Mouse (Mus musculus): ENCODE results near the gene 2310034G01Rik. TPM values are rescaled to one million over a fixed set of nuclear protein-coding genes. Genes with fewer than 3 reads are reported as not detected.

Gene 2310034G01Rik
- polyA plus RNA-seq, 1 experiment from 2014 or later: 1.0 TPM

GRCm38 (mm10) chr19:46369204-46369603, 19.1 kb upstream of the 2310034G01Rik start:
- no peak overlapping the region for H3K4me2 ChIP-seq
- H3K27ac ChIP-seq (ENCODE audit: low read depth, low read length): no peak overlapping the region
- H3K9me3 ChIP-seq (replicated peaks; ENCODE audit: control insufficient read depth, low read length): no peaks in the 10 kb centered on the region
- H3K9ac ChIP-seq (ENCODE audit: low read depth, low read length): no peak overlapping the region
- H3K36me3 ChIP-seq (ENCODE audit: control insufficient read depth, insufficient read depth, low read length): no peaks in the 10 kb centered on the region
- H3K4me3 ChIP-seq (ENCODE audit: low read depth, low read length): no peak overlapping the region
- H3K4me1 ChIP-seq (ENCODE audit: control insufficient read depth, insufficient read depth, low read length): no peaks in the 10 kb centered on the region
- ATAC-seq (replicated peaks; ENCODE audit: insufficient number of reproducible peaks, low FRiP score, low TSS enrichment): no peak
- WGBS (ENCODE audit: insufficient replicate concordance): 13% methylated on average over 4 of the region's 4 CpGs
- no peaks in the 10 kb centered on the region for H3K27me3 ChIP-seq (ENCODE audit: control insufficient read depth, insufficient read depth, low read length)

- ATAC-seq (replicated peaks; ENCODE audit: insufficient number of reproducible peaks, low FRiP score, low TSS enrichment): no peak
- WGBS (ENCODE audit: insufficient replicate concordance): 78% methylated on average over 23 of the region's 23 CpGs
- H3K9ac ChIP-seq (ENCODE audit: low read depth, low read length): no peak overlapping the region
Observed at GRCm38 (mm10) chr19:46367798-46368590, 17.9 kb upstream of the 2310034G01Rik start.

GRCm38 (mm10) chr19:46363294-46364009, 13.3 kb upstream of the 2310034G01Rik start:
- 74% methylated on average over 11 of the region's 11 CpGs for WGBS (ENCODE audit: insufficient replicate concordance)
- Histone ChIP-seq H3K36me3 (ENCODE audit: control insufficient read depth, insufficient read depth, low read length) (no peaks in the 10 kb centered on the region), H3K9me3 (replicated peaks; ENCODE audit: control insufficient read depth, low read length) (no peaks in the 10 kb centered on the region), H3K27ac (ENCODE audit: low read depth, low read length) (no peak overlapping the region), H3K27me3 (ENCODE audit: control insufficient read depth, insufficient read depth, low read length) (peaks cover 2% of the 10 kb centered on the region; the same call in 1 of the 2 replicates), H3K4me1 (ENCODE audit: control insufficient read depth, insufficient read depth, low read length) (no peaks in the 10 kb centered on the region), H3K4me3 (ENCODE audit: low read depth, low read length) (no peak overlapping the region), H3K9ac (ENCODE audit: low read depth, low read length) (no peak overlapping the region), H3K4me2 (no peak overlapping the region)
- no peak for ATAC-seq (replicated peaks; ENCODE audit: insufficient number of reproducible peaks, low FRiP score, low TSS enrichment)

More at GRCm38 (mm10) chr19:46367798-46368590, 17.9 kb upstream of the 2310034G01Rik start:
- Histone ChIP-seq H3K27me3 (ENCODE audit: control insufficient read depth, insufficient read depth, low read length) (no peaks in the 10 kb centered on the region), H3K4me3 (ENCODE audit: low read depth, low read length) (no peak overlapping the region), H3K4me1 (ENCODE audit: control insufficient read depth, insufficient read depth, low read length) (no peaks in the 10 kb centered on the region), H3K4me2 (no peak overlapping the region), H3K36me3 (ENCODE audit: control insufficient read depth, insufficient read depth, low read length) (no peaks in the 10 kb centered on the region), H3K27ac (ENCODE audit: low read depth, low read length) (no peak overlapping the region), H3K9me3 (replicated peaks; ENCODE audit: control insufficient read depth, low read length) (no peaks in the 10 kb centered on the region)

GRCm38 (mm10) chr19:46362104-46362503, 12.0 kb upstream of the 2310034G01Rik start:
- H3K27me3 ChIP-seq (ENCODE audit: control insufficient read depth, insufficient read depth, low read length): peaks cover 15% of the 10 kb centered on the region
- H3K4me1 ChIP-seq (ENCODE audit: control insufficient read depth, insufficient read depth, low read length): peaks cover 3% of the 10 kb centered on the region
- H3K4me2 ChIP-seq: no peak overlapping the region
- H3K9me3 ChIP-seq (replicated peaks; ENCODE audit: control insufficient read depth, low read length): no peaks in the 10 kb centered on the region
- H3K9ac ChIP-seq (ENCODE audit: low read depth, low read length): no peak overlapping the region
- no peak overlapping the region for H3K27ac ChIP-seq (ENCODE audit: low read depth, low read length)
- no peak overlapping the region for H3K4me3 ChIP-seq (ENCODE audit: low read depth, low read length)
- ATAC-seq (replicated peaks; ENCODE audit: insufficient number of reproducible peaks, low FRiP score, low TSS enrichment): no peak
- WGBS (ENCODE audit: insufficient replicate concordance): 79% methylated on average over 8 of the region's 8 CpGs
- no peaks in the 10 kb centered on the region for H3K36me3 ChIP-seq (ENCODE audit: control insufficient read depth, insufficient read depth, low read length)

- 59% methylated on average over 4 of the region's 4 CpGs for WGBS (ENCODE audit: insufficient replicate concordance)
- H3K36me3 ChIP-seq (ENCODE audit: control insufficient read depth, insufficient read depth, low read length): no peaks in the 10 kb centered on the region
- H3K9ac ChIP-seq (ENCODE audit: low read depth, low read length): no peak overlapping the region
- no peak for ATAC-seq (replicated peaks; ENCODE audit: insufficient number of reproducible peaks, low FRiP score, low TSS enrichment)
- no peaks in the 10 kb centered on the region for H3K9me3 ChIP-seq (replicated peaks; ENCODE audit: control insufficient read depth, low read length)
- peaks cover 20% of the 10 kb centered on the region for H3K27me3 ChIP-seq (ENCODE audit: control insufficient read depth, insufficient read depth, low read length)
- H3K4me1 ChIP-seq (ENCODE audit: control insufficient read depth, insufficient read depth, low read length): peaks cover 5% of the 10 kb centered on the region
- no peak overlapping the region for H3K4me2 ChIP-seq
- H3K27ac ChIP-seq (ENCODE audit: low read depth, low read length): no peak overlapping the region
- no peak overlapping the region for H3K4me3 ChIP-seq (ENCODE audit: low read depth, low read length)
Observed at GRCm38 (mm10) chr19:46358381-46358780, 8.3 kb upstream of the 2310034G01Rik start.

- Histone ChIP-seq H3K9ac (ENCODE audit: low read depth, low read length) (peak overlapping the region; percentile 66), H3K27ac (ENCODE audit: low read depth, low read length) (no peak overlapping the region), H3K9me3 (replicated peaks; ENCODE audit: control insufficient read depth, low read length) (no peaks in the 10 kb centered on the region), H3K27me3 (ENCODE audit: control insufficient read depth, insufficient read depth, low read length) (peaks cover 20% of the 10 kb centered on the region), H3K4me2 (peak overlapping the region; percentile 86), H3K36me3 (ENCODE audit: control insufficient read depth, insufficient read depth, low read length) (no peaks in the 10 kb centered on the region), H3K4me3 (ENCODE audit: low read depth, low read length) (peak overlapping the region; percentile 51), H3K4me1 (ENCODE audit: control insufficient read depth, insufficient read depth, low read length) (peaks cover 5% of the 10 kb centered on the region)
- no peak for ATAC-seq (replicated peaks; ENCODE audit: insufficient number of reproducible peaks, low FRiP score, low TSS enrichment)
- WGBS (ENCODE audit: insufficient replicate concordance): 19% methylated on average over 25 of the region's 25 CpGs
Observed at GRCm38 (mm10) chr19:46357344-46358280, 7.5 kb upstream of the 2310034G01Rik start.

GRCm38 (mm10) chr19:46356701-46357138, 6.6 kb upstream of the 2310034G01Rik start:
- Histone ChIP-seq H3K4me3 (ENCODE audit: low read depth, low read length) (peak overlapping the region; percentile 51), H3K27me3 (ENCODE audit: control insufficient read depth, insufficient read depth, low read length) (peaks cover 20% of the 10 kb centered on the region), H3K36me3 (ENCODE audit: control insufficient read depth, insufficient read depth, low read length) (no peaks in the 10 kb centered on the region), H3K4me2 (peak overlapping the region; percentile 86), H3K9me3 (replicated peaks; ENCODE audit: control insufficient read depth, low read length) (no peaks in the 10 kb centered on the region), H3K4me1 (ENCODE audit: control insufficient read depth, insufficient read depth, low read length) (peaks cover 5% of the 10 kb centered on the region), H3K9ac (ENCODE audit: low read depth, low read length) (peak overlapping the region; percentile 66), H3K27ac (ENCODE audit: low read depth, low read length) (no peak overlapping the region)
- peak; percentile 84 for ATAC-seq (replicated peaks; ENCODE audit: insufficient number of reproducible peaks, low FRiP score, low TSS enrichment)
- 1% methylated on average over 29 of the region's 29 CpGs for WGBS (ENCODE audit: insufficient replicate concordance)

GRCm38 (mm10) chr19:46349550-46349949, 552 bp downstream of the 2310034G01Rik start:
- Histone ChIP-seq H3K9me3 (replicated peaks; ENCODE audit: control insufficient read depth, low read length) (no peaks in the 10 kb centered on the region), H3K4me1 (ENCODE audit: control insufficient read depth, insufficient read depth, low read length) (peaks cover 6% of the 10 kb centered on the region; the same call in 1 of the 2 replicates), H3K27ac (ENCODE audit: low read depth, low read length) (no peak overlapping the region), H3K36me3 (ENCODE audit: control insufficient read depth, insufficient read depth, low read length) (no peaks in the 10 kb centered on the region), H3K27me3 (ENCODE audit: control insufficient read depth, insufficient read depth, low read length) (peaks cover 34% of the 10 kb centered on the region), H3K4me2 (peak overlapping the region; percentile 97), H3K4me3 (ENCODE audit: low read depth, low read length) (peak overlapping the region; percentile 51), H3K9ac (ENCODE audit: low read depth, low read length) (peak overlapping the region; percentile 72)
- no peak; the same call in 1 of the 2 replicates for ATAC-seq (replicated peaks; ENCODE audit: insufficient number of reproducible peaks, low FRiP score, low TSS enrichment)
- WGBS (ENCODE audit: insufficient replicate concordance): 30% methylated on average over 6 of the region's 6 CpGs

Measured in heart, embryonic 11.5 days (tissue).